Mouse (Mus musculus) erythroblast, embryonic 14.5 days (primary cell): ENCODE data around the gene Slc4a1. TPM values are rescaled to one million over a fixed set of nuclear protein-coding genes. Genes with fewer than 3 reads are reported as not detected.

Experiments used
- H3K27me3 ChIP-seq: 2 replicates; pipeline ENCODE4 v1.6.1; 2012; ENCODE audit warnings: inconsistent platforms; ENCODE audit not compliant: control insufficient read depth
- H3K36me3 ChIP-seq: 2 replicates; pipeline ENCODE4 v1.6.1; 2012; ENCODE audit warnings: mild to moderate bottlenecking, inconsistent platforms; ENCODE audit not compliant: control insufficient read depth
- H3K4me1 ChIP-seq: 2 replicates; pipeline ENCODE4 v1.6.1; 2012; ENCODE audit warnings: inconsistent platforms; ENCODE audit not compliant: control insufficient read depth
- H3K4me3 ChIP-seq: replicated peaks from 2 replicates; pipeline ENCODE3; 2012; ENCODE audit warnings: moderate library complexity, mild to moderate bottlenecking, inconsistent platforms
- H3K9me3 ChIP-seq: 2 replicates; pipeline ENCODE4 v1.6.1; 2012; ENCODE audit warnings: low read length, inconsistent platforms, mixed read lengths; ENCODE audit not compliant: control insufficient read depth
- GATA1 ChIP-seq: IDR thresholded peaks from 2 replicates; pipeline ENCODE4 v1.6.1; 2012; ENCODE audit warnings: low read length, inconsistent platforms, mixed read lengths
- TAL1 ChIP-seq: IDR thresholded peaks from 3 replicates; pipeline ENCODE4 v1.6.1; 2012; ENCODE audit warnings: low read length, inconsistent platforms, mixed read lengths
- polyA plus RNA-seq: library from polyadenylated mRNA; stranded (reverse); fragments of >175 nt; gene quantifications from 2 replicates; pipeline ENCODE4 v1.2.3, GENCODE M21; 2012

Gene Slc4a1
- polyA plus RNA-seq, 1 experiment: 575 TPM

- TF ChIP-seq GATA1: no peak
- H3K27me3 ChIP-seq: peaks cover 66% of the 10 kb centered on the region
- H3K4me1 ChIP-seq: peaks cover 4% of the 10 kb centered on the region
- no peaks in the 10 kb centered on the region for H3K36me3 ChIP-seq
- peaks cover 5% of the 10 kb centered on the region for H3K9me3 ChIP-seq
- no peak overlapping the region for H3K4me3 ChIP-seq
Measured at GRCm38 (mm10) chr11:102337921-102338320, 28.1 kb downstream of the Slc4a1 start.

GRCm38 (mm10) chr11:102336191-102336590 lies 29.8 kb downstream of the Slc4a1 start:
- no peak overlapping the region for H3K4me3 ChIP-seq
- peaks cover 70% of the 10 kb centered on the region for H3K27me3 ChIP-seq
- peaks cover 5% of the 10 kb centered on the region for H3K9me3 ChIP-seq
- no peaks in the 10 kb centered on the region for H3K36me3 ChIP-seq
- no peak for TF ChIP-seq TAL1
- no peak for TF ChIP-seq GATA1
- H3K4me1 ChIP-seq: peaks cover 3% of the 10 kb centered on the region

GRCm38 (mm10) chr11:102334973-102335700 lies 30.9 kb downstream of the Slc4a1 start:
- Histone ChIP-seq H3K9me3 (peaks cover 5% of the 10 kb centered on the region), H3K4me3 (no peak overlapping the region), H3K4me1 (peaks cover 3% of the 10 kb centered on the region), H3K27me3 (peaks cover 72% of the 10 kb centered on the region), H3K36me3 (no peaks in the 10 kb centered on the region)
- TF ChIP-seq TAL1 (no peak), GATA1 (no peak)

- peaks cover 73% of the 10 kb centered on the region for H3K27me3 ChIP-seq
- peaks cover 3% of the 10 kb centered on the region for H3K4me1 ChIP-seq
- H3K4me3 ChIP-seq: no peak overlapping the region
- no peaks in the 10 kb centered on the region for H3K36me3 ChIP-seq
- TF ChIP-seq GATA1 (no peak), TAL1 (no peak)
- no peaks in the 10 kb centered on the region for H3K9me3 ChIP-seq
Measured at GRCm38 (mm10) chr11:102334010-102334409, 32.0 kb downstream of the Slc4a1 start.

GRCm38 (mm10) chr11:102333061-102333460 lies 32.9 kb downstream of the Slc4a1 start:
- H3K4me3 ChIP-seq: no peak overlapping the region
- H3K9me3 ChIP-seq: no peaks in the 10 kb centered on the region
- H3K4me1 ChIP-seq: peaks cover 3% of the 10 kb centered on the region
- peaks cover 73% of the 10 kb centered on the region for H3K27me3 ChIP-seq
- TF ChIP-seq TAL1 (no peak), GATA1 (no peak)
- no peaks in the 10 kb centered on the region for H3K36me3 ChIP-seq

GRCm38 (mm10) chr11:102331806-102332205 lies 34.2 kb downstream of the Slc4a1 start:
- Histone ChIP-seq H3K4me3 (no peak overlapping the region), H3K4me1 (peaks cover 5% of the 10 kb centered on the region), H3K27me3 (peaks cover 72% of the 10 kb centered on the region), H3K9me3 (no peaks in the 10 kb centered on the region), H3K36me3 (no peaks in the 10 kb centered on the region)
- no peak for TF ChIP-seq GATA1
- no peak for TF ChIP-seq TAL1

GRCm38 (mm10) chr11:102330039-102330438 lies 36.0 kb downstream of the Slc4a1 start:
- H3K36me3 ChIP-seq: no peaks in the 10 kb centered on the region
- H3K4me1 ChIP-seq: peaks cover 2% of the 10 kb centered on the region; the same call in 1 of the 2 replicates
- TF ChIP-seq TAL1: no peak
- H3K27me3 ChIP-seq: peaks cover 68% of the 10 kb centered on the region
- H3K4me3 ChIP-seq: no peak overlapping the region
- no peaks in the 10 kb centered on the region for H3K9me3 ChIP-seq

GRCm38 (mm10) chr11:102329518-102329917 lies 36.5 kb downstream of the Slc4a1 start:
- H3K27me3 ChIP-seq: peaks cover 68% of the 10 kb centered on the region
- no peaks in the 10 kb centered on the region for H3K9me3 ChIP-seq
- no peaks in the 10 kb centered on the region for H3K36me3 ChIP-seq
- TF ChIP-seq GATA1 (no peak), TAL1 (no peak)
- H3K4me3 ChIP-seq: no peak overlapping the region
- H3K4me1 ChIP-seq: peaks cover 2% of the 10 kb centered on the region; the same call in 1 of the 2 replicates

- H3K4me3 ChIP-seq: no peak overlapping the region
- H3K36me3 ChIP-seq: no peaks in the 10 kb centered on the region
- no peaks in the 10 kb centered on the region for H3K9me3 ChIP-seq
- TF ChIP-seq GATA1 (no peak), TAL1 (no peak)
- H3K4me1 ChIP-seq: peaks cover 2% of the 10 kb centered on the region; the same call in 1 of the 2 replicates
- H3K27me3 ChIP-seq: peaks cover 75% of the 10 kb centered on the region
Measured at GRCm38 (mm10) chr11:102327839-102328238, 38.2 kb downstream of the Slc4a1 start.

- no peaks in the 10 kb centered on the region for H3K9me3 ChIP-seq
- TF ChIP-seq GATA1: no peak
- TF ChIP-seq TAL1: no peak
- H3K36me3 ChIP-seq: no peaks in the 10 kb centered on the region
- peaks cover 2% of the 10 kb centered on the region; the same call in 1 of the 2 replicates for H3K4me1 ChIP-seq
- H3K4me3 ChIP-seq: no peak overlapping the region
- peaks cover 74% of the 10 kb centered on the region for H3K27me3 ChIP-seq
Measured at GRCm38 (mm10) chr11:102327250-102327649, 38.8 kb downstream of the Slc4a1 start.
